Mouse (Mus musculus) CH12.LX (cell line): ENCODE measurements at regions not wholly inside any gene's neighbourhood (a gene's known extent, or its start where the extent isn't known, plus 50 kb on each side); places are given as distances from the start of the nearest gene placed in this dataset.

ENCODE experiments used
- DNase-seq: peaks from one replicate; pipeline ENCODE4 v3.0.0-alpha.2; 2013; ENCODE audit errors: extremely low read depth
- H3K27ac ChIP-seq: 2 replicates; pipeline ENCODE4 v1.5.1; 2012; ENCODE audit warnings: low read depth, mild to moderate bottlenecking, control low read depth, moderate library complexity; ENCODE audit not compliant: insufficient read depth
- H3K27me3 ChIP-seq: replicated peaks from 2 replicates; pipeline ENCODE3; 2012; ENCODE audit warnings: inconsistent platforms
- H3K36me3 ChIP-seq, 2 experiments: replicated peaks in 1 of 2; 2 replicates each; pipeline versions ENCODE3 to v1.6.1; 2012; ENCODE audit warnings: inconsistent platforms in 1 of 2, low read length in 1 of 2, mild to moderate bottlenecking in 1 of 2, mixed read lengths in 1 of 2, moderate library complexity in 1 of 2; ENCODE audit not compliant: control insufficient read depth in 1 of 2, insufficient read depth in 1 of 2
- H3K4me1 ChIP-seq, 2 experiments: 2 replicates each; pipeline ENCODE4 v1.6.1; 2012; ENCODE audit warnings: inconsistent platforms in 1 of 2, moderate library complexity in 1 of 2; ENCODE audit not compliant: insufficient read depth in 2 of 2, control insufficient read depth in 1 of 2
- H3K4me2 ChIP-seq: 2 replicates; pipeline ENCODE4 v1.6.1; 2012; ENCODE audit warnings: low read depth, mild to moderate bottlenecking, control low read depth; ENCODE audit not compliant: poor library complexity, insufficient read depth, severe bottlenecking
- H3K4me3 ChIP-seq, 3 experiments: fragments of 150-350 bp in 1 of 3; sonication (generic) in 1 of 3; replicated peaks in 1 of 3; 2 replicates each; pipeline versions ENCODE3 to v1.5.1; 2011 to 2012; ENCODE audit warnings: low read depth in 2 of 3, low read length in 2 of 3, mild to moderate bottlenecking in 2 of 3, moderate library complexity in 2 of 3, control low read depth in 1 of 3, improper control_type of control experiment in 1 of 3, inconsistent platforms in 1 of 3, mixed read lengths in 1 of 3; ENCODE audit not compliant: poor library complexity in 1 of 3
- H3K79me2 ChIP-seq: replicated peaks from 2 replicates; pipeline ENCODE4 v1.6.1; 2012; ENCODE audit warnings: mild to moderate bottlenecking, moderate library complexity; ENCODE audit not compliant: control insufficient read depth, poor library complexity, insufficient read depth, severe bottlenecking; ENCODE audit errors: extremely low read depth
- H3K9ac ChIP-seq: 2 replicates; pipeline ENCODE4 v1.6.1; 2012; ENCODE audit warnings: low read depth, mild to moderate bottlenecking, control low read depth, moderate library complexity; ENCODE audit not compliant: insufficient read depth
- H3K9me3 ChIP-seq: replicated peaks from 2 replicates; pipeline ENCODE3; 2012; ENCODE audit warnings: low read length, inconsistent platforms, mixed read lengths
- CHD1 ChIP-seq: IDR thresholded peaks from 2 replicates; pipeline ENCODE4 v1.6.1; 2012; ENCODE audit warnings: low read depth, low read length, improper control_type of control experiment, inconsistent platforms
- CTCF ChIP-seq, 2 experiments: IDR thresholded peaks in 1 of 2; conservative IDR thresholded peaks in 1 of 2; 2 replicates each; pipeline ENCODE4 v1.5.1; 2011 to 2012; ENCODE audit warnings: low read depth in 2 of 2, low read length in 2 of 2, improper control_type of control experiment in 1 of 2, inconsistent platforms in 1 of 2, mild to moderate bottlenecking in 1 of 2, moderate library complexity in 1 of 2
- E2F4 ChIP-seq: IDR thresholded peaks from 2 replicates; pipeline ENCODE4 v1.6.1; 2011; ENCODE audit warnings: low read depth, low read length, improper control_type of control experiment; ENCODE audit not compliant: insufficient replicate concordance
- ELF1 ChIP-seq: IDR thresholded peaks from 2 replicates; pipeline ENCODE4 v1.6.1; 2014; ENCODE audit warnings: low read depth, mild to moderate bottlenecking, inconsistent platforms, low read length, improper control_type of control experiment
- EP300 ChIP-seq: IDR thresholded peaks from 2 replicates; pipeline ENCODE4 v1.6.1; 2011; ENCODE audit warnings: low read length, improper control_type of control experiment
- HCFC1 ChIP-seq: IDR thresholded peaks from 2 replicates; pipeline ENCODE4 v1.6.1; 2012; ENCODE audit warnings: low read depth, mild to moderate bottlenecking, inconsistent platforms, low read length, improper control_type of control experiment
- KAT2A ChIP-seq: IDR thresholded peaks from 2 replicates; pipeline ENCODE4 v1.6.1; 2012; ENCODE audit warnings: low read length, improper control_type of control experiment, inconsistent platforms; ENCODE audit not compliant: insufficient replicate concordance
- MXI1 ChIP-seq: IDR thresholded peaks from 2 replicates; pipeline ENCODE4 v1.6.1; 2011; ENCODE audit warnings: mild to moderate bottlenecking, low read depth, low read length, improper control_type of control experiment
- NELFE ChIP-seq: IDR thresholded peaks from 2 replicates; pipeline ENCODE4 v1.6.1; 2011; ENCODE audit warnings: low read depth, low read length, improper control_type of control experiment
- PAX5 ChIP-seq: IDR thresholded peaks from 2 replicates; pipeline ENCODE4 v1.6.1; 2012; ENCODE audit warnings: low read length, inconsistent platforms, mixed read lengths
- POLR2A ChIP-seq: IDR thresholded peaks from 2 replicates; pipeline ENCODE4 v1.6.1; 2011; ENCODE audit warnings: low read depth, mild to moderate bottlenecking, improper control_type of control experiment, low read length
- POLR2AphosphoS2 ChIP-seq: IDR thresholded peaks from 2 replicates; pipeline ENCODE4 v1.6.1; 2011; ENCODE audit warnings: low read depth, low read length, improper control_type of control experiment
- RAD21 ChIP-seq: IDR thresholded peaks from 2 replicates; pipeline ENCODE4 v1.6.1; 2011; ENCODE audit warnings: low read depth, mild to moderate bottlenecking, low read length, improper control_type of control experiment, moderate library complexity
- RCOR1 ChIP-seq: conservative IDR thresholded peaks from 2 replicates; pipeline ENCODE4 v1.6.1; 2012; ENCODE audit warnings: low read depth, mild to moderate bottlenecking, inconsistent platforms, low read length, improper control_type of control experiment
- TCF12 ChIP-seq: IDR thresholded peaks from 2 replicates; pipeline ENCODE4 v1.6.1; 2014; ENCODE audit warnings: low read depth, mild to moderate bottlenecking, inconsistent platforms, low read length, improper control_type of control experiment
- UBTF ChIP-seq: IDR thresholded peaks from 2 replicates; pipeline ENCODE4 v1.6.1; 2012; ENCODE audit warnings: low read depth, mild to moderate bottlenecking, inconsistent platforms, low read length, improper control_type of control experiment, moderate library complexity
- USF1 ChIP-seq: IDR thresholded peaks from 2 replicates; pipeline ENCODE4 v1.6.1; 2014; ENCODE audit warnings: low read depth, mild to moderate bottlenecking, inconsistent platforms, low read length, improper control_type of control experiment
- USF2 ChIP-seq: conservative IDR thresholded peaks from 2 replicates; pipeline ENCODE4 v1.6.1; 2011; ENCODE audit warnings: low read depth, low read length, improper control_type of control experiment
- ZKSCAN1 ChIP-seq: IDR thresholded peaks from 2 replicates; pipeline ENCODE4 v1.6.1; 2012; ENCODE audit warnings: low read depth, inconsistent platforms, low read length, improper control_type of control experiment, borderline replicate concordance
- ZNF384 ChIP-seq: IDR thresholded peaks from 2 replicates; pipeline ENCODE4 v1.6.1; 2012; ENCODE audit warnings: low read depth, low read length, improper control_type of control experiment, inconsistent platforms
- dilution Hi-C: fragments of 300-500 bp; cut with MboI; formaldehyde crosslinking; loops from 2 replicates; pipeline ENCODE4 v1.14.3; 2020; ENCODE audit warnings: low sequenced_read_pairs; ENCODE audit not compliant: extremely low pct_unique_long_range_greater_than_20kb, extremely low pct_ligation_motif_present
- in situ Hi-C: fragments of 300-500 bp; cut with MboI; formaldehyde crosslinking; loops from 3 replicates; pipeline ENCODE4 v1.14.3; 2019; ENCODE audit warnings: low sequenced_read_pairs, low pct_ligation_motif_present, low pct_unique_long_range_greater_than_20kb, mixed read lengths

- no peak for TF ChIP-seq POLR2A
- TF ChIP-seq HCFC1 = no peak
- TF ChIP-seq CTCF (conservative IDR thresholded peaks at IDR 0.05 in 1 of 2, IDR thresholded peaks at IDR 0.05 in 1 of 2; ENCODE audit: low read depth in 2 of 2, low read length in 2 of 2) = no peak
- no peak for TF ChIP-seq UBTF
- TF ChIP-seq RCOR1 = no peak
- no peak for TF ChIP-seq CHD1
Measured at GRCm38 (mm10) chr7:35878164-35878563, 75.4 kb upstream of the Zfp507 start.

GRCm38 (mm10) chr7:35861049-35861448 lies 58.2 kb upstream of the Zfp507 start:
- dilution Hi-C loops = no loop called here
- no peak overlapping the region for H3K9ac ChIP-seq
- H3K4me3 ChIP-seq = no peak overlapping the region
- no peak overlapping the region for H3K4me2 ChIP-seq
- peaks cover 19% of the 10 kb centered on the region for H3K9me3 ChIP-seq
- in situ Hi-C loops = loop anchor here (25.0 kb wide), 1 partner anchor 1501 kb away; no protein-coding TSS in a partner anchor
- no peaks in the 10 kb centered on the region for H3K79me2 ChIP-seq
- H3K4me1 ChIP-seq = no peaks in the 10 kb centered on the region
- no peak overlapping the region for H3K27ac ChIP-seq
- no peak for DNase-seq
- TF ChIP-seq KAT2A (no peak), TCF12 (no peak), ELF1 (no peak), NELFE (no peak), RAD21 (no peak), USF1 (no peak), EP300 (no peak), ZKSCAN1 (no peak), USF2 (no peak), POLR2A (no peak), MXI1 (no peak), PAX5 (no peak), UBTF (no peak), ZNF384 (no peak), POLR2AphosphoS2 (no peak), E2F4 (no peak)
- no peaks in the 10 kb centered on the region for H3K27me3 ChIP-seq
- H3K36me3 ChIP-seq = no peaks in the 10 kb centered on the region

More at GRCm38 (mm10) chr7:35878164-35878563, 75.4 kb upstream of the Zfp507 start:
- DNase-seq = no peak
- Histone ChIP-seq H3K4me2 (no peak overlapping the region), H3K27ac (no peak overlapping the region), H3K4me3 (no peak overlapping the region), H3K36me3 (no peaks in the 10 kb centered on the region), H3K9me3 (peaks cover 85% of the 10 kb centered on the region), H3K79me2 (no peaks in the 10 kb centered on the region), H3K27me3 (no peaks in the 10 kb centered on the region), H3K4me1 (no peaks in the 10 kb centered on the region), H3K9ac (no peak overlapping the region)
- in situ Hi-C loops = no loop called here
- dilution Hi-C loops = no loop called here
